Mouse (Mus musculus) embryonic facial prominence, embryonic 13.5 days (tissue): Measurements from ENCODE around the gene Esrrg. TPM values are rescaled to one million over a fixed set of nuclear protein-coding genes. Genes with fewer than 3 reads are reported as not detected.

Experiments used
- ATAC-seq: fragments of 200-750 bp; cut with Nextera tagmentation; 2 replicates; pipeline ENCODE4 v1.8.0; 2017; ENCODE audit warnings: low read depth; ENCODE audit not compliant: insufficient number of reproducible peaks, insufficient read depth, low FRiP score, low TSS enrichment
- H3K27ac ChIP-seq: fragments of 300-500 bp; sonication (generic); 2 replicates; pipeline ENCODE4 v1.5.1; 2015; ENCODE audit warnings: moderate library complexity, mild to moderate bottlenecking, inconsistent platforms
- H3K27me3 ChIP-seq: fragments of 300-500 bp; sonication (generic); 2 replicates; pipeline ENCODE4 v1.6.1; 2015; ENCODE audit warnings: mild to moderate bottlenecking, inconsistent platforms
- H3K36me3 ChIP-seq: fragments of 300-500 bp; sonication (generic); 2 replicates; pipeline ENCODE4 v1.6.1; 2015; ENCODE audit warnings: mild to moderate bottlenecking, inconsistent platforms
- H3K4me1 ChIP-seq: fragments of 300-500 bp; sonication (generic); 2 replicates; pipeline ENCODE4 v1.6.1; 2015; ENCODE audit warnings: inconsistent platforms
- H3K4me2 ChIP-seq: fragments of 300-500 bp; sonication (generic); 2 replicates; pipeline ENCODE4 v1.6.1; 2015; ENCODE audit warnings: moderate library complexity, mild to moderate bottlenecking, inconsistent platforms
- H3K4me3 ChIP-seq: fragments of 300-500 bp; sonication (generic); 2 replicates; pipeline ENCODE4 v1.5.1; 2015; ENCODE audit warnings: mild to moderate bottlenecking, inconsistent platforms
- H3K9ac ChIP-seq: fragments of 300-500 bp; sonication (generic); 2 replicates; pipeline ENCODE4 v1.6.1; 2015; ENCODE audit warnings: mild to moderate bottlenecking, inconsistent platforms
- H3K9me3 ChIP-seq: fragments of 300-500 bp; sonication (generic); 2 replicates; pipeline ENCODE4 v1.6.1; 2016; ENCODE audit warnings: inconsistent platforms
- WGBS: fragments of 180-500 bp; shearing (Covaris S2); methylation state at CpG from one replicate; pipeline ENCODE4 v1.1.7; 2015; ENCODE audit warnings: mixed read lengths; 5-methylcytosine and 5-hydroxymethylcytosine counted together
- polyA plus RNA-seq: library from polyadenylated mRNA; unstranded; fragments of >200 nt; fragmentation: Nextera tagmentation; extraction: Ambion mirVana; gene quantifications from 2 replicates; pipeline ENCODE4 v1.2.1, GENCODE M21; 2015

The Esrrg gene
- polyA plus RNA-seq, 1 experiment from 2014 or later, result 1.00 TPM

DNA sequence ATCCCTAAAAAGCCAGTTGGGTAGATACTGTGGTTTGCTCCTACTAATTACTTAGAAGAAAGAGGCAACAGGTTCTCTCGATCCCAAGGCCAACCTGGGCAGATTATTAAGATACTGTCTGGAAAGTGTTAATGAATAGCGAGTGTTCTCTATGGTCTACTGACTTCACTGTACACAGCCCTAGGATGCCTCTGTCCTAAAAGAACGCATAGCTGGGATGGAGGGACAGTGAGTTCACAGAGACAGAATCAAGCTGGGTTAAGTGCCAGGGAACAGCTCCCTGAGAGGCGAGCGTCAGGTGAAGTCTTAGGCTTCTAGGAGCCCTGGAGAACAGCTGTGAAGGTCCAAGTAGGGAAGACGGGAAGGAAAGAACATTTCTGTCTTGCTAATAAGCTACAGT is 450.4 kb downstream of the Esrrg start:
- 79% methylated on average over 6 of the region's 6 CpGs for WGBS
- H3K9me3 ChIP-seq, result no peaks in the 10 kb centered on the region
- no peak overlapping the region for H3K9ac ChIP-seq
- H3K27ac ChIP-seq, result no peak overlapping the region
- no peak overlapping the region for H3K4me2 ChIP-seq
- no peak overlapping the region for H3K4me3 ChIP-seq
- H3K4me1 ChIP-seq, result no peaks in the 10 kb centered on the region
- no peaks in the 10 kb centered on the region for H3K27me3 ChIP-seq
- ATAC-seq, result no peak
- H3K36me3 ChIP-seq, result no peaks in the 10 kb centered on the region

DNA sequence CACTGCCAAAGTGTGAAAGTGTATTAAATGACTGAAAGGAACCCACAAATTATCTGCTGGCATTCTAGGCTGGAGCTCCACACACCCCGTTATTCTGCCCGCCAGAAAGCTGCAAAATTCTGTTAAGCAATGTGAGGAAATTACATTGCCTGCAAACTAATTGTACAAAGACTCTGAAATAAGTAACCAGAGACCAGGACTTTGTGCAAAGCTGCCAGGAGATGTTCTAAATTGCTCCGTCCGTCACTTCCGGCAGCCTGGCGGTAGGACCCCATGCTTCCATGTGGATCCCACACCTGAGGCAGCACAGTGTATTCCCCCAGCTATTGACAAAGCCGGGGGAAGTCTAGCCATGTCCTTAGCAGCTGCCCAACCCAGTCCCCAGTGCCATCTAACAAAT is 451.9 kb downstream of the Esrrg start:
- no peaks in the 10 kb centered on the region for H3K36me3 ChIP-seq
- H3K4me1 ChIP-seq, result no peaks in the 10 kb centered on the region
- H3K4me3 ChIP-seq, result no peak overlapping the region
- no peak overlapping the region for H3K27ac ChIP-seq
- 79% methylated on average over 7 of the region's 7 CpGs for WGBS
- no peaks in the 10 kb centered on the region for H3K9me3 ChIP-seq
- no peak overlapping the region for H3K4me2 ChIP-seq
- H3K9ac ChIP-seq, result no peak overlapping the region
- ATAC-seq, result no peak
- H3K27me3 ChIP-seq, result no peaks in the 10 kb centered on the region

DNA sequence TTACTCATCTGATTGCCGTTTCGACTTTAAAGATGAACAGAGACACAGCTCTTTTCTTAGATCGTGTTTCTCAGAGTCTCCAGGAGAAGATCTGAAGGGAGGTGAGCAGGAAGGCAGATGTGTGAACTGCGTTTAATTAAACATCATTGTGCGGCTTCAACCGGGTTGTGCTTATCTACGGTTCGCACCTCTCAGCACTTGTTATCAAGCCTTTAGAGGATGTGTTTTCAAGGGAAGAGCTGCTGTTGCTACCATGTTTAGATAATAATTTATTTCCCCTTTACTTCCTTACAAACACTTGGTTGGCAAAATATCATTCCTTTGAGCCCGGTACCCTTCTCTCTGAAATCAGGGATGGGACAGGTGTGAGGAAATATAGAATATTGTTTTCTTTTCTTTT is 460.2 kb downstream of the Esrrg start:
- Histone ChIP-seq H3K4me3 (no peak overlapping the region), H3K4me1 (no peaks in the 10 kb centered on the region), H3K27me3 (no peaks in the 10 kb centered on the region), H3K9me3 (no peaks in the 10 kb centered on the region), H3K36me3 (no peaks in the 10 kb centered on the region), H3K27ac (no peak overlapping the region), H3K9ac (no peak overlapping the region), H3K4me2 (no peak overlapping the region)
- ATAC-seq, result no peak
- 78% methylated on average over 9 of the region's 9 CpGs for WGBS

DNA sequence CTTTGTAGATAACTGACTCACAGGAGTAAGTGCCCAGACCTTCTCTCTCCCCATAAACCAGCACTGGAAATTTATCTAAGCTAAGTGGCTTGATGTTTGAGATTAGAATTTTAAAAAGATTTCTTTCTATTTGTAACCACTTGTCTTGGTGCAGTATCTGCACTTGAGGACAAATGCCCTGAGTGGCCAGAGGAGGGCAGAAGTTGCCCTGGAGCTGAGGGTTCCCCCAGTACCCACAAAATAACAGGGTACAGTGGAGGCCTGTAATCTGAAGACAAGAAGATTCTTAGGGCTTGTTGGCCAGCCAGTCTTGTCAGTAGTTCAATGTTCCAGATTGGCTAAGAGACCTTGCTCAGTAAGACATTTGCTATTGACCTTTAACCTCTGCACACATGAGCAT is 461.3 kb downstream of the Esrrg start:
- Histone ChIP-seq H3K4me2 (no peak overlapping the region), H3K9me3 (no peaks in the 10 kb centered on the region), H3K27me3 (no peaks in the 10 kb centered on the region), H3K4me3 (no peak overlapping the region), H3K27ac (no peak overlapping the region), H3K36me3 (no peaks in the 10 kb centered on the region), H3K4me1 (no peaks in the 10 kb centered on the region), H3K9ac (no peak overlapping the region)
- no peak for ATAC-seq

DNA sequence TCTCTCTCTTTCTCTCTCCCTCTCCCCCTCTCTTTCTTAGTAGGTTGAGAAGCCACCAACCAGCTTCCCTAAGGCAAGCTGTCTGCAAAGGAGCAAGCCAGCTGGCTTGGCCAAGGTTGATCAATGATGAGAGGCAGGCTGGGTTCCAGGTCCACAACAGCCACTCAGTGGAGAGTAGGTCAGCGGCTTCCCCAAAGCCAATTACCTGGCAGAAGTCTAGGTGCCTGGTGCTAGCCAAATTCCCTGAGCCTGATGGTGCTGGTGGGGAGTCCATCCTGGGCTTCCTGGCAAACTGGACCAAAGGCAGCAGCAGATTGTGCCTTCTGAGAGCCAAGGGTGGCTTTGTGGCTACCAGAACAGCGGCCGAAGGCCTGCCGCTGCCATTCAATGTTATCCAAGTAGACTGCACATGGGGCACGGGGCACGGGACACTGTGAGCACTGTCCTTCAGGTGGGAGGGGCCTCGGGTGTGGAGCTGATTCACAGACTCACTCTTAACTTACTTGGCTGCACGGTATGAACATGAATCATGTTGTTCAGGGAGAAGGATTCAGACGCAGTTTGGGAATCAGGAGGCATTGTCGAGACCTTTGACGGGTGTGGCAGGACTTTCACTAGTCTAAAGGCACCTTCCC is 469.1 kb downstream of the Esrrg start:
- Histone ChIP-seq H3K9ac (no peak overlapping the region), H3K27ac (no peak overlapping the region), H3K4me1 (no peaks in the 10 kb centered on the region), H3K4me3 (no peak overlapping the region), H3K36me3 (no peaks in the 10 kb centered on the region), H3K27me3 (peaks cover 13% of the 10 kb centered on the region; the same call in 1 of the 2 replicates), H3K9me3 (no peaks in the 10 kb centered on the region), H3K4me2 (no peak overlapping the region)
- no peak for ATAC-seq
- WGBS, result 85% methylated on average over 11 of the region's 11 CpGs

DNA sequence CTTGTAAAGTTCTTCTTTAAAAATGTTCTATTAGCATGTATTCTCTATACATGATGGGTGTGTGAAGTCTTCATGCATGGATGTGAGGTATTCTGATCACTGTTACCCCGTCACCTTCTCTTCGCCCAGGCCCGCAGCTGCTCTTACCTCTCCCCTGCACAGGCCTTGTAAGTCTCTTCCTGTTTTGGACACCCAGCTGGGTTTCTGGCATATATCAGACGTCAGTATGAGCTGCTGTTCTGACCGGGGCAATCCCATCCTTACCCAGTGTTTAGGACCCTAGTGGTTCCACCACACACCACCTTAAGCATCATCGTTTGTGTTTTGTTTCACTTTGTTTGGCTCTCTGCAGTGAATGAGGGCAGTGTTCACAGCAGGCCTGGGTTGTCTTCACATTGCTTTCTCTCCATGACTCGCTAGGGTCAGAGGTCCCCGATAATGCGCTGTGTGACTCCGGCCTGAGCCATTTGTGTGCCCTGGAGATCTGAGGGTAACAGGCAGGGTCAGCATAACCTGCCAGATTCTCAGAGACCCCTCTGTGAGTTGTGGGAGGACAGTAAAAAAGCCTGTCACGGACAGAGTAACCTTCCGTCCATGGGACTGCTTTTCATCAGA is 471.8 kb downstream of the Esrrg start:
- no peak overlapping the region for H3K4me3 ChIP-seq
- ATAC-seq, result no peak
- no peak overlapping the region for H3K27ac ChIP-seq
- peaks cover 13% of the 10 kb centered on the region; the same call in 1 of the 2 replicates for H3K27me3 ChIP-seq
- H3K4me1 ChIP-seq, result no peaks in the 10 kb centered on the region
- WGBS, result 55% methylated on average over 12 of the region's 12 CpGs
- no peak overlapping the region for H3K4me2 ChIP-seq
- H3K9ac ChIP-seq, result no peak overlapping the region
- H3K36me3 ChIP-seq, result no peaks in the 10 kb centered on the region
- H3K9me3 ChIP-seq, result no peaks in the 10 kb centered on the region

DNA sequence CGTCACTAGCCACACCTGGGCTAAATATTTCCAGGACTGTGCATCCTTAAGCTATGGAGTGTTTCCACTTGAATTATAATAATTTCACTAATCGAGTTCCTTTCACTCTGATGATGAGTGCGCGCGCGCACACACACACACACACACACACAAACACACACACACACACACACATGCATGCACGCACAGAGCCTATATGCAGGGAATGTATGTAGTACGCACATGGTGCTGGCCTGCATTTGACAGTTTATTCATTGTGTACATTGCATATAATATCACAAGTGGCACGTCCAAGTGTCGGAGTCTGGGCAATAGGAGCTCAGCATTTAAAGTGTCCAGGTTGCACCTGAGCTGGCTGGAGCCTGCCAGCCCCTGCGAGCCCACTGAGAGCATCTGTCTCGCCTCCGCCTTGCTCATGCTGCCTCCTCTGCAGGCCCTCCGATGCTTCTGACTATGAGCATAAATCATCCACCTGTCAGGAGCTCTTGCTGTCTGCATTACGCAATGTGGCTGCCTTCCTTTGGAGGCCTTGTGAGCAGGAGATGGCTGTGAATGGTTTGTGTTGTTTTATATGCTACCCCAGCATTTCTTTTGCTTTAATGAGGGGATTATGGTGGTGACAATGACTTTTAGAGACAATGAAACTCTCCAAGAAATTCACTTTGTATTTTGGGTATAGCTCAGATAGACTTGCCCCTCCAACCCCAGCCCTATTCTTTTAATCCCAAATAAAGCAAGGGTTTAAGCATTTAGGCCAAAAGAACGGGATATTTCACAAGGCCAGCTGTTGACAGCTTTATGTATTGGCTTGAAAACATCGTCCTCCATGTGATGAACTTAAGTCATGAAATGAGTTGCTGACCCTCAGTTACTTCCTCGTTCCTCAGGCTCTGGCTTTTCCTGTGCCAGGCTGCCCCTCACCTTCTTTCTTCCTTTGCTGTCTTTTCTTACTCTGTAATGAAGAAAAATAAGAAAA is 474.4 kb downstream of the Esrrg start:
- no peak overlapping the region for H3K4me3 ChIP-seq
- WGBS, result 86% methylated on average over 18 of the region's 18 CpGs
- H3K27me3 ChIP-seq, result peaks cover 13% of the 10 kb centered on the region; the same call in 1 of the 2 replicates
- H3K9ac ChIP-seq, result no peak overlapping the region
- no peak overlapping the region for H3K27ac ChIP-seq
- ATAC-seq, result no peak
- no peaks in the 10 kb centered on the region for H3K36me3 ChIP-seq
- H3K9me3 ChIP-seq, result no peaks in the 10 kb centered on the region
- no peaks in the 10 kb centered on the region for H3K4me1 ChIP-seq
- no peak overlapping the region for H3K4me2 ChIP-seq

DNA sequence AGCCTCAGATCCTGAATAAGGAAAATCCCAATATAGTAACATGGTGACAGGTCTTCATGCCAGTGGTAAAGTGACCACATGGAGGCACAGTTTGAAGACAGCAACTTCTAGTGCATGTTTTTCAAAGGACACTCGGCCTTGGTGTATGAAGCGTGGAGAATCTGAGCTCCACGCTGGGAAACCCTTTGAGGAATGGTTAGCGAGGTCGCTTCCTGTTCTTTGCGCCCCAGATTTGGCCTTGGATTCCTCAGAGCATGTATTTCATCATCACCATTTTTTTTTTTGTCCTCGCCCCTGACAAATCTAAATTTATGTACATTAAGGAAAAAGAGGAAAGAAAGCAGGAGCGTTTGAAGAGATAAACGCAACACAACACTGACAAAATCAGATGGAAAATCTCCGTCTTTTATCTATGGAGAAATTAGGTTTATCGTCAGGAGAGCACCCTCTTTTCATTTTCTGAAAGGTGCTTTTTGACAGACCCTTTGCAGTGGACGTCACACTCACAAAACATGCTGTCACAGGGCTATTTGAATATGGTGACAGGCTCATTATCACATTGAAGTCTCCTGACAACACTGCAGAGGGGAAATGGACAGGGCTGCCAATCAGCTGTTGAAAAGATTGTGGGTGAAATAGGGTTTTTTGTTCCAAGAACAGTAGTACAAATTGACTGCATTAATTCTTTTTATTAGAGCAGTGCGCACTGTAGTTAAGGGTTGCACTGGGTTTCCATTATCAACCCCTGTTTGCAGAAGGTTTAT is 476.7 kb downstream of the Esrrg start:
- Histone ChIP-seq H3K9ac (no peak overlapping the region), H3K4me3 (no peak overlapping the region), H3K4me2 (no peak overlapping the region), H3K36me3 (no peaks in the 10 kb centered on the region), H3K27me3 (peaks cover 12% of the 10 kb centered on the region; the same call in 1 of the 2 replicates), H3K9me3 (no peaks in the 10 kb centered on the region), H3K27ac (no peak overlapping the region), H3K4me1 (no peaks in the 10 kb centered on the region)
- 65% methylated on average over 13 of the region's 13 CpGs for WGBS
- no peak for ATAC-seq

DNA sequence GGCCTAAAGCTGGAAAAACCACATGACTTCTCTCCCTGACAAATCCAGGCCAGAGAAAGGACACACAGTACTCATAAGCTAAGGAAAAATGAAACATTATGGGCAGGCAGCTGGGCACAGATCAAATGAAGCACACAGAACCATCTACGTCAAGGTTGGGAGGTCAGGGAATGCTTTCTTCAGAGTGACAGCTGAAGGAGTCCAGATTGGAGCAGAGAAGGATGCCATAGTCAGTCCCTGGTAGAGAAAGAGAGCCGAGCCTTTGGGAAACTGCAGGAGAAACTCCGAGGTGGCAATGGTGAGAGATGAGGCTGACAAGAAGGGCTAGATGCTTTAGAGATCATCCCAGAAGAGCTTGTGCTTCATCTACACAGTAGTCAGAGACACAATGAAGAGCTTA is 485.1 kb downstream of the Esrrg start:
- 84% methylated on average over 3 of the region's 3 CpGs for WGBS

DNA sequence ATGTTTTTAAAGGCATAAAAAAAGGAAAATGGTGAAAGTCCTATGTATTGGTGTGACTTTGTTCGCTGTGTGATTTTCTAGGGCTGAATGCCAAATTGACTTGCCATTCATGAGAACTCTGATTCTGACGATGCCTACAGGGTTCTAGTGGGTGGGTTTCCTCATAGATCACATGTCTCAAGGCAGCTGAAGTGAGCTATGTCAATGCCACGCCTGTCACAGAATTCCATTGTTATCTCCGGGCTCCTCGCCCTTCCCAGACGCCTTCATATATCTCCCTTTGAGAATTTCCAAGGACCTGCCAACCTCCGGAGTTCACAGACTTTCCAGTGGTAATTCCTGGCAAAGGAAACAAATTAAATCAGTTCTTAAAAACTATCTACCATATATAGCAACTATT is 493.2 kb downstream of the Esrrg start:
- no peak overlapping the region for H3K4me2 ChIP-seq
- 79% methylated on average over 7 of the region's 7 CpGs for WGBS

More for the DNA sequence above, 485.1 kb downstream of the Esrrg start:
- Histone ChIP-seq H3K4me1 (no peaks in the 10 kb centered on the region), H3K9me3 (no peaks in the 10 kb centered on the region), H3K27me3 (no peaks in the 10 kb centered on the region), H3K27ac (no peak overlapping the region), H3K9ac (no peak overlapping the region), H3K4me3 (no peak overlapping the region), H3K36me3 (no peaks in the 10 kb centered on the region), H3K4me2 (no peak overlapping the region)
- no peak for ATAC-seq

DNA sequence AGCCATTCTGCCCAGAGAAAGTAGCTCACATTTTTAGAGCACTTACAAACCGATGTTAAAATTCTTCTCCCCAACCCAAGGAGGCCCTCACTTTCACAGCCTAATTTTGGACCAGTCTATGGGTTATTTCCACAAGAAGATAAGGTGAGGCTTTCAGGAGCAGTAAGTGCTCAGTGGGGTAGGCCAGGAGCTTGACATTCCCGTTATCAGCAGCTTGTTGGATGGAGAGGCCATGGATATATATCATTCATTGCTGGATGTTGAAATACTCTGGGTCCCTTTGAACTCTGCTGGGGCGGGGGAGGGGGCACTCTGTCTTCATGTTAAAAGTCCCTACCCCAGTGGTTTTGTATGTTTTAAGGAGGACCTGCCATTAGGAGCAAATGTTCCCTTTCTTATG is 494.6 kb downstream of the Esrrg start:
- Histone ChIP-seq H3K36me3 (no peaks in the 10 kb centered on the region), H3K4me2 (no peak overlapping the region), H3K9ac (no peak overlapping the region), H3K27ac (no peak overlapping the region), H3K27me3 (0 out of 2 replicates have a peak, but pooled peaks cover 2% of the 10 kb centered on the region), H3K4me3 (no peak overlapping the region), H3K4me1 (no peaks in the 10 kb centered on the region), H3K9me3 (no peaks in the 10 kb centered on the region)
- WGBS, result 62% methylated on average over 3 of the region's 3 CpGs
- no peak for ATAC-seq

More for the DNA sequence above, 493.2 kb downstream of the Esrrg start:
- no peak overlapping the region for H3K9ac ChIP-seq
- no peaks in the 10 kb centered on the region for H3K4me1 ChIP-seq
- H3K9me3 ChIP-seq, result no peaks in the 10 kb centered on the region
- no peak for ATAC-seq
- no peaks in the 10 kb centered on the region for H3K36me3 ChIP-seq
- no peak overlapping the region for H3K4me3 ChIP-seq
- H3K27ac ChIP-seq, result no peak overlapping the region
- H3K27me3 ChIP-seq, result 0 out of 2 replicates have a peak, but pooled peaks cover 2% of the 10 kb centered on the region
